Mouse (Mus musculus): ENCODE results near the gene Aldh1a7.
"Not testable (repeated sequence)": the region's sequence is repeated elsewhere in the genome, so short reads cannot be mapped to it uniquely, and the experiment has no call there.

Gene Aldh1a7

DNA sequence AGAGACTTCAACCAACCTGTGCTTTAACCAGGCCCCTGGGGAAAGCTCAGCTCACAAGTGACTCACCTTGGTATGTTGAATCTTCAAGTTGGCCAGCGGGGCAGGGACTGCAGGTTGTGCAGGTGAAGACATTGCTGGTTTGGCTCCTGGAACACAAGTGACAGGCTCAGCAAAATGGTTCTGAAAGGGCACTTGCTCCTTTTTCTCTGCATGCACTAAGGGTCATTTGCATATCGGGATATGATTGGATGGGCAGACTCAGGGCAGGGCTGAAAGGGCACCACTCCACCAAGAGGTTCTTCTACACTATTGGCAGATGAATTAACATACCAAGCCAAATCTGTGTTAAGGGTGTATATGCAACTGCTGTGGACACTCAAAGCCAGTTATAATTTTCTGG lies at the start of gene Aldh1a7:
Gene Aldh1a7 (minus strand): TSS at position 182 of the 400 bp plus-strand sequence.
- peak; percentile 17 to 51 for DNase-seq (ENCODE audit: low spot score in 2 of 2)

DNA sequence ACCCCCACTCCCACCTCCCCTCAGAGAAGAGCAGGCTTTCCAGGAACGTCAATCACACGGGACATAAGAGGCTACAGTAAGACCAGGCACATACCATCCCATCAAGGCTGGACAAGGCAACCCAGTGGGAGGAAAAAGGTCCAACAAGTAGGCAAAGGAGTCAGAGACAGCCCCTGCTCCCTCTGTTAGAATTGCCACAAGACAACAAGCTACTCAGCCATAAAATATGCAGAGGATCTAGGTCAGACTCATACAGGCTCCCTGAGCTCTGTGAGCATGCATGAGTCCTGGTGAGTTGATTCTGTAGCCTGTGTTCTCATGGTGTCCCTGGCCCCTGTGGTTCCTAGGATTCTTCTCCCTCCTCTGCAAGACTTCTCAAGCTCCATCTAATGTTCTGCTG lies 48.3 kb upstream of the Aldh1a7 start:
- no peak for DNase-seq (ENCODE audit: low spot score in 2 of 2)

DNA sequence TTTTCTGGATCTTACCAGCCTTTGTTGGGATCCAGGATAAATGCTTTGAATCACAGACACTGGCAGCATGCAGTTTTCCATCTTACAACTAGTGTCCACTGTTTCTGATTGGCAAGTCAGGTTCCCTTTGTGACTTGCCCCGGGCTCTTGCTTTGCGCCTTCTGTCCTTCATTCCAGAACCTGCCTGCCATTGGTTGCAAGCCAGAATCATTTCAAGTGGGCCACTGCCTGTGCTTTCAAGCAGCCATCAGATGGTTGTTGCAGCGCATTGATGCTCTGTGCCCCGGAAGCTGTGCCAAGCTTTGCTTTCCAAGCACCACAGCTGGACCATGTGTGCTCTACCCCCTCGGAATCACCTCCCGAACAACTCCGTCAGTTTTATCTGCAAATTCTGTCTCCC lies 46.6 kb upstream of the Aldh1a7 start:
- no peak for DNase-seq (ENCODE audit: low spot score in 2 of 2)

DNA sequence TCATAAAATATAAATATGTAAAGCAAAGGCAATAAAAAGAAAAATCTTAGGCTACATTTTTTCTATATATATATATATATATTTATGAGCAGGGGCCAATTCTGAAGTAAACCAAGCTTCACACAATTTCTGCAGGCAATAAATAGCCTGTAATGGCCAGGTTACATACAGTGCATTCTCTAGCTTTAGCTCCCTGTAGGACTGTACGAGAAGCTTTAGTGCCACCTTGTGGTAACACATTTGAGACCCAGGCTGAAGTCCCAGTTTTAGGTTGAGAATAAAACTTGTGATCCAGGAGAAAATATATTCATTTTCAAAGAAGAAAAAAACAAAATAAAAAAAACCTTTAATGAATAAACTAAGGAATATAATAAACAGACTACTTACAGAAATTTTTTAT lies 36.9 kb upstream of the Aldh1a7 start:
- no peak for DNase-seq (ENCODE audit: low spot score in 2 of 2)

DNA sequence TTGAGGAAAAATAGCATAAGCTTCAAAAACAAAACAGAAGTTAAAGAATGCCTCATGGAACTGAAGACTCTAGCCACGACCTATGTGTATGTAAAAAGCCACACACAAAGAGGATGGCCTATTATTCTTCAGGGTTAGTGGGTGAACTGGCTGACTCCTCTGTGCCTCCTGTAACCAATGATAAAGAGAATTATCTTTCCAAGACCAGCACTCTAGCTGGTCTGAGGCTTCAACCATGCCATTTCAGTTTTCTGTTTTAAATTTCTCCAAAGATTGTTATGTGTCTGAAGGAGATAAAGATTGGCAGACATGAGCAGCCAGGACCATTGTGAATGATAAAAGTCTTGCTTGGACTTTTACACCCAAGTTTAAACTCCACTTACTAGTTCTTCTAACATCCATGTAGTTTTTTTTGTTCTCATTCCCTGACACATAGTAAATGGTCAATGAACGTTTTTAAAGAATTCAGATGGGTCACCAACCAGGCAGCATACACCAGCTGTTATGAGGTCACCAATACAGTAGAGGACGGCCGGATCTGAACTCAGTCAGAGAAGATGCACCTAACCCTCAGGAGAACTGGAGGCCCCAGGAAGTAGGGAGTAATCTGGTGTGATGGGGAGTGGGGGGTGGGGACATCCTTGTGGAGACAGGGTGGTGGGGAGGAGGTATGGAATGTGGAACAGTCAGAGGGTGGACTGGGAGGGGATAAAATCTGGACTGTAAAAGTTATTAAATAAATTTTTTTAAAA lies 34.5 kb upstream of the Aldh1a7 start:
- no peak for DNase-seq (ENCODE audit: low spot score in 2 of 2)

DNA sequence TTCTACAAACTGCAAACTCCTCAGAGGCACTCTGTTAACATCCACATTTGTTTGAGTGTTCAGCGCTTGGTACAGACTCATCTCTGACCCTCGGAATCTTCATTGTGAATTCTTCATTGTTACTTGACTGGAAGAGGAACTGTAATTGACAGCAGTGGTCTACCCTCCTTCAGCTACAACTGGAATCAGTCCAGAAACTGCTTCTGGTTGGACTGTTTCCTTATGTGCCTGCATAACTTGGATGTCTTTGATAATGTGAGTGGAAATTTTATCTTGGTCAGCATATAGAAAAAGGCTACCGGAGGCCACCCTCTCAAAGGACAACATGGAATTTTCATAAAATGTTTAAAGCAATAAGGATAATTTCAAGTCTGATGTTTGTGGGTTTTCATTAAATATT lies 33.8 kb upstream of the Aldh1a7 start:
- no peak for DNase-seq (ENCODE audit: low spot score in 2 of 2)

DNA sequence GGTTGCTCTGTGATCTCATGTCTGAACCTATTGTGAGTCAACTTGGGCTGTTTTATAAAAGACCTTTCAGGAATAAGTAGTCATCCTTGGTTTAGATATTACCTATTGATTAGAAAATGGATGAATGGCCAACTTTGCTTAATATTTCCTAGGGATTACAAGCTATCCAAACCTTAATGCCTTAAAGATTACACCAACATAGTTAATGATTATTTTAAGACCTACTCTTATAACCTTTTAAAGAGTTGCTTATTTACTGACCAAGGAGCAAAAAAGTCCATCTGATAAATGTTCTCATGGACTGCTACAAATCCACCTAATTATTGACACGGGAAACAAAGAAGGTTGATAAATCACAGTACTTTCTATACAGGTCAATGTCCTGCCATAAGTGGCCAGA lies 17.3 kb upstream of the Aldh1a7 start:
- DNase-seq (ENCODE audit: low spot score in 2 of 2): no peak

DNA sequence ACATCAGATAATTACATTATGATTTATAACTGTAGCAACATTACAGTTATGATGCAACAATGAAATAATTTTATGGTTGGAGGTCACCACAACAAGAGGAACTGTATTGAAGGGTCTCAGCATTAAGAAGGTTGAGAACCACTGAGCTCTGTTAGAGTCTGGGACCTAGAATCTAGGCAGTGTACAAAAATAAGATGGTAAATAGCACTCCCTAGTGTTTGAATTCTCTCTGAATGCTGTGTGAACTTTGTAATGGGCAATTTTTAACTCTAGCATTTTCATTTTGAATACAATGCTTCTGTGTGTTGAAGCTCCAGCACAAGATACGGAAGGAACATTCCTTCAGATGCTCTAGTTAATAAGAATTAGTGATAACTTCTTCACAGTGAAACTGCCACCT lies 916 bp upstream of the Aldh1a7 start:
- DNase-seq (ENCODE audit: low spot score in 2 of 2): no peak

DNA sequence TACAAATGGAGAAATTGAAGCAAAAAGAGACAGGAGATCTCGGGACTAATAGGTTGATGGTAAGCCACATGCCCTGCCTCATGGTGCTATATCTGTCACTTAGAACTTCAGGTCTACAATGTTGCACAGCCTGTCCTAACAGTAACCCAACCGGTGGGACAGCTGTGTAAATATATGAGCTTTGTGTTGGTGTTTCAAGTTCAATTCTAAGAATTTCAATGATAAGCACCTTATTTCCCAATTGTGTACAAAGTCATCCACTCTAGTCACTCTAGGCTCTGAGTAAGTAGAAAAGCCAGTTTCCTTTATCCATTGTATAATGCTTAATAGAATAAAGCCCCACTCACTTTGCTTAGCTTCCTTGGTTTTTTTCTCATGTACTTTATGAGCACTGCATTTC lies 4.4 kb downstream of the Aldh1a7 start:
- DNase-seq (ENCODE audit: low spot score in 2 of 2): peak; percentile 12

DNA sequence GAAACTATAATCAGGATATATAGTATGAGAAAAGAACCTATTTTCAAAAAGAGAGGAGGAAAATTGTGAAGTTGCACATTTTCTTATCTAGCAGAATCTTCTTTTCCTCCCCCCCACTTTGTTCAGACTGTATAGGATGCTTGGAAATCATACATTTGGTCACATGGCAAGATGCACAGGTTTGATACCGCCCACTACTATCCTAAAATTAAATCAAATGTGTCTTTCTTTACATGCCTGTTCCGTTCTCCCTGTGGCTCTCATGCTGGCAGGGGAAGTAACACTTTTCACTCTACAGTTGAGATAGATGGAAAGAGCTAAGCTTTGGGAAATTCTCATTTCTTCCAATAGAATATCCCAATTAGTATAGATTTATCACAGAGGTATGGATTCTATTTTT lies 7.1 kb downstream of the Aldh1a7 start:
- no peak for DNase-seq (ENCODE audit: low spot score in 2 of 2)

DNA sequence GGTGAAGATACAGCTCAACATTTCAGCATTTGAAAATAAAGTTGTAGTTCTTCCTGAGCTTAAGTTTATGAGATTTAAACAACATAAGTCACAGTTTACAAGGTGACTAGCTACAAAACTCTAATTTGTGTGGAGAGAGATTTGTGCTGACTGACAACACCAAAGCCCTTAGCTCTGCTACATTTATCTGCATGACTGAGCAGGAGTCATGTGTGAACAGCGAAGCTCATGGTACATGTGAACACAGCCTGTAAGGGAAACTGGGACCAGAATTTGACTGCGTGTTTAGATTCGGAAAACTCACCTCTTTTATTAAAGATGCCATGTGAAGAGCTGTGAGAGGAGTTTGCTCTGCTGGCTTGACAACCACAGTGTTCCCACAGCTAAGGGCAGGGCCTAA lies 11.7 kb downstream of the Aldh1a7 start:
- DNase-seq (ENCODE audit: low spot score in 2 of 2): no peak

DNA sequence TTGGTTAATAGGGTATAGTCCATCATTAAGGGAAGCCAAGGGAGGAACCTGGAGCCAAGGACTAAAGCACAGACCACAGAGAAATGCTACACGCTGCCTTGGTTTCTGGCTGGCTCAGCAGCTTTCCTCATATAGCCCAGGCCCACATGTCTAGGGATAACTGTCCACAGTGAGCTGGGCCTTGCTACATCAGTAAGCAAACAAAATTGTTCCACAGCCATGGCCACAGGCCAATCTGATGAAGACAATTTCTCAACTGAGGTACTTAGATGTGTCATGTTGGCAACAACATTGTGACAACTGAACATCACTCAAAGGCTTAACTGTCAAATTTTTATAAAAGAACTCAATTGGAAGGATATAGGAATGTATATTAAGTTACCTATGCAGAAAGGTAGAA lies 12.3 kb downstream of the Aldh1a7 start:
- no peak for DNase-seq (ENCODE audit: low spot score in 2 of 2)

DNA sequence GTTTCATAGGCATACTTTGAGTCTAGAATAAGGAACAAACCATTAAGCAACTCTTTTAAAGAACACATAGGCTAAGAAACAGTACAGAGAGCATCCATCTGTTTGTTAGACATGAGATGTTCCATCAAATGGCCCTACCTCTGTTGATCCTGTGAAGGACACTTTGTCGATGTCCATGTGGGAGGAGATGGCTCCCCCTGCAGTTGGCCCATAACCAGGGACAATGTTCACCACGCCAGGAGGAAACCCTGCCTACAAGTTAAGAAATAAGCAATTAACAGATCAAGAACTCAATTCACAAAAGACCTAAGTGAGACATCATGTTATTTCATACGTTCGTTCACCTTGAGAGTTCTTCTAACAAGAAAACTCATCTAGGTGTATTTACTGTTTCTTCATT lies 12.8 kb downstream of the Aldh1a7 start:
- DNase-seq (ENCODE audit: low spot score in 2 of 2): no peak

DNA sequence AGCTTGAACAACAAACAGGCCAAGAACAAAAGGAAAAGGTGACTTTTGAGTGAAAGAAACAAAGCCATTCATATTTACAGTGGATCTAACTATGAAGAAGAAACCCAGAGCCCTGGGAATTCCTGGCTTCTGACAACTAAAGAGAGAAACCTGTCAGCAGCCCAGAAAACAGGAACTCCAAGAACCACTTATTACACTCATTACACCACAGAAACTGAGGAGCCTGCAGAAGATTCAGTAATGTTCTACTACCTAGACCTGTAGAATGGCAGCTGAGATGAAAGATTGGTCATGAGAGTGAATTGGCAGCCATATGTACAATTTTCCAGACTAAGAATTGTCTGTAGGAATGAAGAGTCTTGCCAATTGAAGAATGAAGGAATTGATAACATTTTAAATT lies 20.2 kb downstream of the Aldh1a7 start:
- no peak for DNase-seq (ENCODE audit: low spot score in 2 of 2)

DNA sequence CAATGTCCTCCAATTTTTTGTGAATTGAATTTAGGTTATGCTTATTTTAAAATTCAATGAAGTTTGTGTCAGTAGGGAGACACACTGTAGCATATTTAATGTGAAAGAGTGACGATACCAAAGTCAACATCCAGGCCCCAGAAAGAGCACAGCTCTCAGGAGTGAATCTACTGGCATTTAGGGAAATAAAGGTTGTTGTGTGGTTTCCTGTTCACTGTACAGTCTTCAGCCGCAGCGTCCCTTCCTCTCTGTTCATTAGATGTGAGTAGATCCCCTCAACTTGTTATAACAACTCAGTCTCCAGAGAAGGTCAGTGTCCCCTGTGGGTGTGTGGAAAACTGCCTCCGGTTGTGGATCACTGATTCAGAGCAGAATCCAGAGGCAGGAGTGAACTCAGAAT lies 20.6 kb downstream of the Aldh1a7 start:
- DNase-seq (ENCODE audit: low spot score in 2 of 2): no peak

DNA sequence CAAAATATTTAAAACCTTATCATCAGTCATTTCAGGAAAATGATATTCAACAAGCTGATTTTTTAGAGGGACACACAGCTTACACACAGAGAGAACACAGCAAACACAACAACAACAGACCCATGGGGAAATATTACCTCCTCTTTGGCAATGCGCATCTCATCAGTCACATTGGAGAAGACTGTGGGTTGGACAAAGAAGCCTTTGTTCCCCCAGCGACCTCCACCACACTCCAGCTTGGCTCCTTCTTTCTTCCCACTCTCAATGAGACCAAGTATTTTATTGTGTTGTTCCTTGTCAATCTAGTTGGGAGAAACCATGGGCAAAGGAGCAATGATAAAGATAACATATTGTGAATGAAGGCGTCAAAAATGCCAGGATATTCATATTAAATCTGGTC lies 25.3 kb downstream of the Aldh1a7 start:
- DNase-seq (ENCODE audit: low spot score in 2 of 2): no peak

DNA sequence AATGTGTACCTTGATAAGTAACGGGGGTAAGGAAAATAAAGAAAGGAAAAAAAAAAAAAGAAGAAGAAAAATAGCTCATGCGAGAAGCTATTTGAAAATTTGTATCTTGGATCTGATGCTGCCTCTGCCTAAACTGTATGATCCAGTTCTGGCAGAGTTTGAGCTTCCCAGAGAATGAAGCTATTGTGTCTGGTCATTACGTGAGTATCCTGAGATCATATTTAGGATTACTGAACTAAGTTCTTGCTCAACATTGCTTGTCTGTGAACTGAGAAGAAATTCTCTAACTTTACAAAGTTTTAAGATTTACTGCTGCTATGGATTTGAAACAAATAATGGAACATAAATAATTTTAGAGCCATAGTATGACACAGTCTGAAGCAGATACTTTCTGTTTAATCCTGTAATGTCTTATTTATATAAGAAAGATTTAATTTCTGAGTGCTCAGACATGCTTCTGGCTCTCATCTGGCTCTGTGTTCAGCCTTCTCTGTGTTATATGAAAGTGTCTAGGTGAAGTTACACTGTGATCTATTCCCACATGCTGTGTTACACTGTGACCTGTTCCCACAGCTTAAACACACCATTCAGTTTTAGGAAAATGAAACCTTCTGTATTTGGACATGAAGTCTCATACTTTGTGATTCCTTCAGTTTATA lies 49.5 kb downstream of the Aldh1a7 start:
- DNase-seq (ENCODE audit: low spot score in 2 of 2): no peak

DNA sequence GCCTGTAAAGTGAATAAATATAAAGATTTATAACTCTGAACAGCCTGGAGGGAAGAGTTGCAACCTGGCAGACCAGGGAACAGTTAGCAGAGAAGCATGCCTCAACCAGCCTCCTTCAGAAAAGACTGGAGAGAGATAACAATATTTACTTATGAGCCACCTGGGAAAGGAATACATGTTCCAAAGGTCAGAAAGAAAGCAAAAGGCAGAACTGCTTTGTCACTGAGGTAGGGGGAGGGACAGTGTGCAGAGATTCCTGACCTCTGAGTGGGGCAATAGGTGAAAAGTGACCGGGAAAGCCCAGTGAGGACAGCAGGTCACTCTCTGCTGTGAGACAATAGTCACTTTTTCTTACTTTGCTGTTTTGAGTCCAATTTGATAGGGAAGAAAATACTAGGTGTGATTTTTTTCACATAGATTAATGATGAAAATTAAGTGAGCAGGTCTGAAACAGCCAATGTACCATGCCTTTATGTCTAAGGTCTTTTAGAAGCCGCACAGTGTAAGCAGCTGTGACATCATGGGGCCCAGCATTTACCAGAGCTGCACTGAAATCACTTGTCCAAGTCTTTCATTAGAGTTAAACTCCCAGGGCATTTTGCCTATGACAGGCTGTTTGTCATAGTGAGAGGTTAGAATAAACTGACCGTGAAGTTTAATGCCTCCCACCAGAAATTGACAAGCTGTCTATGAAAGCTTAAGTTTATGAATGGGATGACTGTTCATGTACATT lies 73.1 kb downstream of the Aldh1a7 start:
- DNase-seq (ENCODE audit: low spot score in 2 of 2): peak; percentile 12 to 21

DNA sequence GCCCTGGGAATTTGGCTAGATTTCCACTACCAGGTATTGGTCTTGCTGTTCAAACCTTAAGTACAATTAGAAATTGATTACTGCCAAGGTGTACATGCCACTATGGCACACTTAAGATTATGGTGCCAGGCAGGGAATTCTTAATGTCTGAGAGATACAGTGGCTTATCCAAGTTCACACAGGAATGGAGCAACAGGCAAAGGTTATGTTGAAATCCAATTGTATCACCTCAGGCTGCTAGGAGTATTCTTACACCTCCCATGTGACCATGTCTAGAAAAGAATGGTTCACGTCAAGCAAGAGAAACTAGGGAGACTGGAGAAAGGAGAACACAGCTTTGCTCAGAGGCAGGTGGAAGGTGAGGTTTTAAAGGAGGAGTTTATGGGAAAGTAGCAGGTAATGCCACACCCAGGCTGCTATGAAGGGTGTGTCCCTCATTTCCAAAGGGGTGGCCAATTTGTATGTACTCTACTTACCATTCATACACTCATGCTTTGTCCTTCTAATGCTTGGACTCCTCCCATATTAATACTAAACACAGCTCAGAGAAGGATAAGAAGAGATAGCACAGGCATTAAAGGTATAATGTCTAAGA lies 74.2 kb downstream of the Aldh1a7 start:
- DNase-seq (ENCODE audit: low spot score in 2 of 2): no peak

DNA sequence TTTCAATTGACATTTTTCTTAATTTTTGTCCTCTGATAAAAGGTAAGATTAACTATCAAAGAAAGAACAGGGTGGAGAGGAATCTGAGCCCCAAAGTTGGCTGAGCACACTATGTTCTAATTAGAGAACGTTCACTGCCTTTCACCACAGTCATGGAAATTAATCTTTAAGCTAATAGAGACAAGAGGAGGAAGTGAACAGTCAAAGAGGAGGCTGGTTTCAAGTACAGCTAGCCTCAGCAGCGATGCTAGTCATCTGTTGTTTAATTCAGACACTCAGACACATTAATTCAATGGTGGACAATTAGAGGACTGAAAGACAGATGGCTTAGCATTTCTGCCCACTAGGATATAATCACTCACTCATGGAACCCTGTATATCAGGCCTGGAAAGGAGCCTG lies 77.4 kb downstream of the Aldh1a7 start:
- no peak for DNase-seq (ENCODE audit: low spot score in 2 of 2)

DNA sequence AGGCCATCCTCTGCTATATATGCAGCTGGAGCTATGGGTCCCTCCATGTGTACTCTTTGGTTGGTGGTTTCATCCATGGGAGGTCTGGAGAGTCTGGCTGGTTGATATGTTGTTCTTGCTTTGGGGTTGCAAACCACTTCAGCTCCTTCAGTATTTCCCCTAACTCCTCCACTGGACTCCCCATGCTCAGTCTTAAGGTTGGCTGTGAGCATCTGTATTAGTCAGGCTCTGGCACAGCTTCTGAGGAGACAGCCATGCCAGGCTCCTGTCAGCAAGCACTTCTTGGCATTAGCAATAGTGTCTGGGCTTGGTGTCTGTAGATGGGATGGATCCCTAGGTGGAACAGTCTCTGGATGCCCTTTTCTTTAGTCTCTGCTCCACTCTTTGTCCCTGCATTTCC lies 79.9 kb downstream of the Aldh1a7 start:
- not testable (repeated sequence) for DNase-seq (ENCODE audit: low spot score in 2 of 2)

DNA sequence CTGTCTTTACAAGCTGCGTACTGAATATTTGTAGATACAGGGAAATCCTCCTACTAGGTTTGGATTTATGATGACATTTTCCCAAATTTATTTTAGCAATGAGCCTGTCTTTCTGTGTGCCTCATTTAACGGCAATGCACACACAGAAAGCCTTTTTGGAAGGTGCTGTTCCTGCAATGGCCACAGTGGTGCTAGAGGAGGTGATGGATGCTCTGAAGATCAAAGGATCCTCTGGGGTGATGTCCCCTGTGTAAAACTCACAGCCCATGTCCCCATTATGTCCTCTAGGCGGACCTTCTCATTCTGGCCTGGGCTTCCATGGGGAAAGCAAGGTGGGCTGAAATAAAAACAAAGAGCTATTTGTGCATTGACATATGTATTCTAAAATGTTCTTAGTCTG lies 83.0 kb downstream of the Aldh1a7 start:
- no peak for DNase-seq (ENCODE audit: low spot score in 2 of 2)
